Mouse (Mus musculus) heart, postnatal 25 days (tissue): ENCODE results near the gene Syk. TPM values are rescaled to one million over a fixed set of nuclear protein-coding genes. Genes with fewer than 3 reads are reported as not detected.
A peak's percentile ranks its signal among the peaks of the same experiment; 100 is the strongest.

Experiments
- DNase-seq: peaks from one replicate; pipeline ENCODE4 v3.0.0; 2022; ENCODE audit warnings: low spot score
- intact Hi-C: fragments of 180-260 bp; cut with DNase I; formaldehyde crosslinking; loops from one replicate; pipeline ENCODE4 v1.15.1; 2025
- total RNA-seq, 2 experiments: library from RNA; stranded (reverse); gene quantifications; 2 replicates each; pipeline ENCODE4 v1.2.3; 2021

The Syk gene
- total RNA-seq, 2 experiments from 2014 or later = 16.3 to 18.6 TPM

DNA sequence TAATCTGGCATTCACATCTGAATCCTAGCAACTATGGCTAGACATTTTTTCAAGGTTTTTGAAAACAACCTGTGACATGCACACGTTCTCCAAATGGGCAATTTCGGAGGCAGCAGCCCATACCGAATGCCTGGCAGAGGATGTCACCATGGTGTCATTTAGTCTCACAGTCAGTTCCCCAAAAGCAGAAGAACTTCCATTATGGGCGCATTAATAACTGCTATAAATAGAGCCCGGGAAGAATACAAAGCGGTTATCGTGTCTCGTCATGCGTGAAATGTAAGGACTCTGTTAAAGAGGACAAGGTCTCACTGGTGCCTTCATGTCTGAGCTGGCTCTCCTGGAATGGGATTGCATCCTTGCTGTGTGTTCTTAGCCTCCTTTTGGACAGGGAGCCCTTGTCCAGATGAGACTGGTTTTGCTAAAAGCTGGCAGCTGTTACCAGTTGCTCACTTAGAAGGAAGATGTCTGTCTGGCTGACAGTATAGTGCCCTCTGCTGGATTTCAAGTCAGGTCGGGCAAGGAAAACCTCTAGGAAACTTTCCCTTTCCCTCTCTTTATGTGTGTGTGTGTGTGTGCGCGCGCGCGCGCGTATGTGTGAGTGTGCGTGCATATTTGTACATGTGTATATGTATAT lies 17.8 kb upstream of the Syk start:
- DNase-seq = no peak
- intact Hi-C loops = no loop called here

DNA sequence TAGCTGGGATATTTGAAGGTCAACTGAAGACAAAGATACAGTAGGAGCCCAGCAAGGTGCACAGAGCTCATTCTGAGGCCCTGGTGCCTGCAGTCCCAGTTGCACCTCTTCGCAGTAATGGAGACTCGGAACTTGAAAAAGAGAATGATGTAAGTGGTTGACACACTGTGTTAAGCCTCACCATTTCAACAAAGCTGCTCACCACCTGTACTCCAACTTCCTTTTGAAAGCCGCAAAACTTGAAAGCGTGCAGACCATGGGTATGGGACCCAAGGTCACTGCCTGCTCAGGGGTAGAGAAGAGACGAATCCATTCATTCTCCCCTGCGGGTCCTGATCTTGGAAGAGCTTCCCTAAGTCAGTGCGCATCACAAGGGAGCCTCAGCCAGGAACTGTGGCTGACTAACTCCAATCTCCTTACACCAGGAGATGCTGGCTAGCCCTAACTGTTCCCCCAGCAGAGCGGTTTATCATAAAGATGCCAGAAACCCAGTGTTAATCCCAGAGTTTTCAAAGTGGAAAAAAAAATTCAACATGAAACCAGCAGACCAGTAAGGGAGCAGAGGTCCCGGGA lies 16.7 kb upstream of the Syk start:
- no peak for DNase-seq
- intact Hi-C loops = no loop called here

- intact Hi-C loops = no loop called here
- no peak for DNase-seq
Observed at GRCm38 (mm10) chr13:52566777-52567176, 16.2 kb upstream of the Syk start.

- DNase-seq = no peak
- intact Hi-C loops = no loop called here
Observed at GRCm38 (mm10) chr13:52569194-52569769, 13.7 kb upstream of the Syk start.

- DNase-seq = no peak
- intact Hi-C loops = no loop called here
Observed at GRCm38 (mm10) chr13:52570276-52570675, 12.7 kb upstream of the Syk start.

DNA sequence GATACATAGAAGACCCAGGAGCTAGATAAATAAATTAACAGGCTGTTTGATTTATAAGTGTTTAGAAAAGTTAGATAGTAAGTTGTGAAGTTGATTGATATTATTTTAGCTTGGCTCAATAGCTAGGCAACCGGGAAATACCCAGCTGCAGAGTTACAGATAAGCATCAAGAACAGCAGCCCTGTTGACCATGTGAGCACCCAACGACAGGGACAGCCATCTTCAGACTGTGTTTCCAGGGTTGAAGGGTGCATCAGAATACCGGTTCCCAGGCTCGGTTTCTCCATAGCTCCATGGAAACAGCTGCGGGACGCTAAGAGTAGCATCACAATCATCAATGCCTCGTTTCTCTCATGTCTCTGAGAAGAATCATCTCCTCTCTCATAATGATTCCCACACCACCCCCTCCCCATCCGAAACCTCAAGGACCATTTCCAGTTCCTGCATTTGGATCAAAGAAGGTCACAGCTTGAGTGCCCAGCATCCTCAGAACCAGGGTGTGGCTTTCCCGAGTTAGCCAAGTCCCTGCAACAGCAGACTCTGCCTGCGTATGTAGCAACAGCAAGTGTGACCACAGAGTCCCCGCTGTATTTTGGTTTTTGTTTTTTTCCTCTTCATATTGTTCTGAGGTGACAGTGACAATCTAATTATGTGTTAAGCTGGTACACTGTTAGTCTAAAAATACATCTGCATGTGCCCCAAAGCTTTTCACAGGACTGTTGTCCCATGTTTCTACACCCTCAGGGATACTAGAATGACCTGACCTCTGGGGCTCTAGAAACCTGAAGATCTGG lies 11.2 kb upstream of the Syk start:
- intact Hi-C loops = no loop called here

GRCm38 (mm10) chr13:52572451-52573446 lies 10.2 kb upstream of the Syk start:
- no peak for DNase-seq
- intact Hi-C loops = no loop called here

More for the DNA sequence above, 11.2 kb upstream of the Syk start:
- no peak for DNase-seq

DNA sequence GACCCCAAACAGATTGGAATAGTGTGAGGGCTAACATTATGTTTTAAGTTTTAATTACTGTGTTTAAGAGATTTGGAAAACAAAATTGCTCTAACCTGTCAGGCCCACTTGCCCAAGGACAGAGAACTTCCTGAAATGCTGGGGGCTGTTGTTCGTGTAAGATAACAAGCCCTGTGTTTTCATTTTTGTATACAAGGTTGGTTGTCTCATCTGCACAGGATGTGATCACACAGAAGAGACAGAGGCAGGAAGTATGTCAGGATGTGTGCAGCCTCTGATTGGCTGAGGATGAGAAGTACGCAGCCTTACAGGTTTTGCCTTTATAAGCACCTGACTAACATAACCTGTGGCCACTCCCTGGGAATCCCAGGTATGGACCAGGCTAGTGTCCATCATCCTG lies 8.7 kb upstream of the Syk start:
- intact Hi-C loops = no loop called here
- no peak for DNase-seq

GRCm38 (mm10) chr13:52575483-52575882 lies 7.5 kb upstream of the Syk start:
- DNase-seq = no peak
- intact Hi-C loops = no loop called here

DNA sequence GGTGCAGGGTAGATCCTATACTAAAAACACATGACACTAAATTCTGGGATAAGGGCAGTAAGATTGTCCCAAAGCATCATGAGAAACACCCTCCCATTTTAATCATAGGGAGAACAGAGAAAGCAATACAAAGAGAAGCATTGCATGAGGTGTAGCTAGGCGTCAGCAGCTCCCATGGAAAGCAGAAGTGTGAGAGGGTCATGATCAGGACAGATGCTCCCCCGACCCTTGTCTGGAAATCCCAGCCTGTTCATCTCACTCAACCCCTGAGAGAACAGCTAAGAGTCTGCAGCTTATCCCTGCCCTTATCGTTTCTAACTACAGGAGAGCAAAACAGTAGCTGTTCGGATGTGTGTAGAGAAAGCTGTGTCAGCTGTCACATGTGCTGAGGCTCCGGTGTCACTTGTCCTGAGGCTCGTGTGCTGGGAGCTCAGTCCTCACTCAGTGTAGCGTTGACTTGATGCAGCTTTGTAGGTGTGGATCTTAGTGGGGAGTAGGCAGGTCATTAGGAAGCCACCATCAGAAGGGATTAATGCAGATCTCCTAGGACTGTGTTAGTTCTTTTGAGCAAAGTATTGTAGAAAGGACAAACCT lies 6.9 kb upstream of the Syk start:
- intact Hi-C loops = no loop called here
- DNase-seq = no peak

- no peak for DNase-seq
- intact Hi-C loops = no loop called here
Observed at GRCm38 (mm10) chr13:52576841-52577240, 6.1 kb upstream of the Syk start.

DNA sequence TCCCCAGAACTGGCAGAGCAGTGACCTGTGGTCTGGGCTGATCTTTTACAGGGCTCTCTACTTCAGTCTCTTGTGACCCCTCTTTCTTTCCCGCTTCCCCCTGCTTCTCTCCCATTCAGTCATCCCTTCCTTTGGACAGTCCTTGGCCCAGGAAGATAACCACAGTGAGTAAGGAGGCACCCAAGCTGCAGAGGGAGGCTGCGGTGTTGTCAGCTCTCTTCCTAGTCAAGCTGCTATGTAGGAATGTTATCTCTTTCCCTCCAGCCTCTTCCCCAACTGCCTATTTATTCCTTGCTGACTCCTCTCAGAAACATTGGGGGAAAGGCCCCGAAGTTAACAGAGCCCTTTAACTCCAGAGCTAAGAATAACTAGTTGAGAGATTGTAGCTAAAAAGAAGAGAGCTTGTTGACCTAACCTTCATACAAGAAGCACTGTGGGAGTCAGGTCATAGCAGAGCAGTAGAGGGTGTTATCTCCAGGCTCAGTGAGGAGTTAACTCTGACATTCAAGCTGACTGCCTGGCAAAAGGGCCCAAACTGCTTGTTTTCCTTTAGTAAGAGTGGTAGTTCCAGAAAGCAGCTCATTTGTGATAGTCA lies 5.5 kb upstream of the Syk start:
- no peak for DNase-seq
- intact Hi-C loops = no loop called here

GRCm38 (mm10) chr13:52577939-52578338 lies 5.0 kb upstream of the Syk start:
- DNase-seq = no peak
- intact Hi-C loops = no loop called here

DNA sequence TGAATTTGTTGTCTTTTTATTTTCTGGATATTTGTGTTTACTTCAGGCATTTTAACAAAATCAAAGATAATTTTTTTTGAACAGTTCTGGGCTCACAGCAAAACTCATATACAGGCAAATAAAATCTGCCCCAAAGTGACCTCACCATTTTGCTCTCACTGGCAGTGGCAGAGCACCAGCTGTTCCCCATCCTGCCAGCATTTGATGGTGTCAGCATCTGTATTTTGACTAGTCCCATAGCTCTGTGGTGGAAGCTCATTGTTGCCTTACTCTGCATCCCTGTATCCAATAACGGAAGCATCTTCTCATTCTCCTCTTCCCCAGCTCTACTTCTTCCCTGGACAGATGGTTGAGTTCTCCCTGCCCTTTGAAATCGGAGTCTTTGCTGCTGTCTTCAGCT lies 4.2 kb upstream of the Syk start:
- no peak for DNase-seq
- intact Hi-C loops = no loop called here

GRCm38 (mm10) chr13:52582506-52582877 lies 481 bp upstream of the Syk start:
- intact Hi-C loops = loop anchor here (2.0 kb wide), 1 partner anchor 20 kb away; no protein-coding TSS in a partner anchor
- no peak for DNase-seq

- intact Hi-C loops = loop anchor here (2.0 kb wide), 1 partner anchor 19 kb away; no protein-coding TSS in a partner anchor
- DNase-seq = no peak
Observed at GRCm38 (mm10) chr13:52583943-52584562, 1.1 kb downstream of the Syk start.

- DNase-seq = peak; percentile 23
- intact Hi-C loops = no loop called here
Observed at GRCm38 (mm10) chr13:52584654-52585455, 1.9 kb downstream of the Syk start.

GRCm38 (mm10) chr13:52587761-52588160 lies 4.8 kb downstream of the Syk start:
- DNase-seq = no peak
- intact Hi-C loops = no loop called here
